Mouse (Mus musculus) monocyte, adult 59 days (primary cell): ENCODE results near the gene Ttll1. TPM values are rescaled to one million over a fixed set of nuclear protein-coding genes. Genes with fewer than 3 reads are reported as not detected.

Experiments
- total RNA-seq, 2 experiments: library from RNA; stranded (reverse); gene quantifications; one replicate each; pipeline ENCODE4 v1.2.4; 2023

Gene Ttll1
- total RNA-seq: 1 to 10 TPM; 3.2 to 4.6 TPM

DNA sequence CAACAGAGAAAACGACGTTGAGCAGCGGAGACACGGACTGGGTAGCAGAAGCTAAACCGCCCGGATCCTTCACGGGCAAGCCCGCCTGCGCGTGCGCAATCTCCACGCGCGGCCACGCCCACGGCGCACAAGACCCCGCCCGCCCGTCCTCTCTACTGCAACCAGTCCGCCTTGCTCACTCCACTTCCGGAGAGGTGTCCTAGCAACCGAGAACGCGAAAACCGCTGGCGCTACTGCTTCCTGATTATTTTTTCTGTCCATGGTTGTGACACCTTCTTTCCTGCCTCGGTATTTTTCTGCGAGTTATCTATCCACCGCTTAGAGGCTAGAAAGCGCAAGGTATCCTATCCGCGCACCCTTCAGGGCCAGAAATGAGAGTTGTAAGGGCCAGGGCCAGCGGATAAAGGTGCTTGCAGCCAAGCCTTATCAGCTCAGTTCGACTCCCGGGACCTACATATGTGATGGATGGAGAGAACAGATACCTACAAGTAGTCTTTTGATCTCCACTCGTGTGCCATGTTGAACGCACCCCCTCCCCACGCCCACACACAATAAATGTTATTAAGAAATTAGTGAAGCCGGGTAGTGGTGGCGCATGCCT, at the start of gene Ttll1:
Ttll1 (minus strand) TSS at position 89 of the 601 bp plus-strand sequence.

DNA sequence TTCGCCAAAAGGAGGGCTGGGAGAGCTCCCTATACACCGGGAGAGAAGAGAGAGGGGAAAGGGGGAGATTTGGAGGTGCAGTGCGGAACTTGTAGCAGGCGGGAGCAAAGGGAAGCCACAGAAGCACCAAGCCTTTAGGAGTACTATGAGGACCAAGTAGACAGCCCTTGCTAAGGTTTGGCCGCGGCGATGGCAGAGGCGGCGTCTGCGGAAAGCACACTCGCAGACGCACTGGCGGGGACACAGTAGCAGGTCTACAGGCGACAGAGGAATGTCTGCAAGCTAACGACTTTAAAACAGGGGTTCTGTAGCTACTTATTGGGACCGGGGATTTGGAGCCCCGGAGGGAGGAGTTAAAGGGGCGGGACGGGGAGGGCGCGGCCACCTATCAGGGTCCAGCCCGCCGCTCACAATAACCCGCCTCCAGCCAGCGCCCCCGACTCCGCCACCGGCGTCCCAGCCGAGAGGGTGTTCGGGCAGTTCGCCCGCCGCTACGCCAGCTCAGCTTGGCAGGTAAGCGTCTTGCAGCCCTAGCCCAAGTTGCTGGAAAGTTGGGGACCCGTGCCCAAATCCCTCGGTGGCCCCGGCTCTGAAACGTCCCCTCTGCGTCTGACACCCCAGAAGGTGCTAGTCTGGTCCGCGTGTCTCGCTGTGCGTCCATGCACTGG, 15.9 kb upstream of the Ttll1 start, which contains the start of gene Bik:
Bik (plus strand) TSS at position 439 of the 668 bp plus-strand sequence.

DNA sequence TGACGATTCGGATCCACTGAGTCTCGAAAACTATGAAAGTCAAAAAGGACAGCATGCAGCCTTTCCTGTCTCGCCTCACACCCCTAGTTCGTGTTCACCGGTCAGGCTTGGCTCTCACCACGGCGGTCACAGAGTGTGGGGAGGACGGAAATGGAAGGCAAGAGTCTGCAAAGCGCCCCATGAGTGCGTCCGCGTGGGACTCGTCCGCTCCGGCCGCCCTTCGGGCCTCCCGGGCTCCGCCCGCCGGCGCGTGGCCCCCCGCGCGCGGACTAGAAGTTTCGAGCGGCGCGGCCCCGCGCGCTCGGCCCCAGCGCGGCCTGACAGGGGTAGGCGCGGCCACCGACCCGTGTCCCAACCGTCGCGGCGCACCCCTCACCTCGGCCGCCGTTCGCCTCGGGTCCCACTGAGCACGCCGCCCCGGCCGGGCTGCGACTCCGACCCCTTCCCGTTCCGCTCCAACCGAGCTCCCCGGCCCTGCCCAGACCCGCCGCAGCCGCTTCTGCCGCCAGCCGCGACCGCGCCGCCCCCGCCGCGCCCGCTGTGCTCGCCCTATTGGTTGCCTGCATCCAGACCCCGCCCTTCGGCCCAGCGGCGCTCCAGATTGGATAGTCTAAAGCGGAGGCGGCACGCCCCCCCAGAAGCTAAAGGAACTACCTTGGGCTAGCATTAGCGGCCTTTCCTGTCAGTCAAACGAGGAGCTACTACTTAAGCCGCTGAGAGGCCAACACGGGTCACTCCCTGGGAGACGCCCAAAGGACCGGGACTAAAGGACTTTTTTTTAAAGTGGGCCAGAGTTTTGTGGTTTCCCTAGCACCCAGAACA, 46.4 kb downstream of the Ttll1 start, which contains the start of gene Pacsin2:
Pacsin2 (minus strand) TSS at position 524 of the 822 bp plus-strand sequence.

Other genes with a start within 250 kb of the Ttll1 start
- 10 to 100 TPM; 18.2 to 19.8 TPM for gene Arfgap3, start 160.6 kb downstream of the Ttll1 start, total RNA-seq
- gene Pacsin2, start 46.3 kb downstream of the Ttll1 start, total RNA-seq: 100 to 1,000 TPM; 127 to 147 TPM
- gene Bik, start 16.0 kb upstream of the Ttll1 start, total RNA-seq: not detected
- 100 to 1,000 TPM; 134 to 147 TPM for gene Tspo, start 52.7 kb upstream of the Ttll1 start, total RNA-seq
- gene Mcat, start 52.9 kb upstream of the Ttll1 start, total RNA-seq: 10 to 100 TPM in 1 of 2 experiments, 1 to 10 TPM in 1; 7.9 to 11.2 TPM
- 1 to 10 TPM; 5.0 to 5.3 TPM for gene Ttll12, start 84.3 kb upstream of the Ttll1 start, total RNA-seq
- gene Scube1, start 214.1 kb upstream of the Ttll1 start, total RNA-seq: not detected